Mouse (Mus musculus) 416B (cell line): ENCODE measurements at regions not wholly inside any gene's neighbourhood (a gene's known extent, or its start where the extent isn't known, plus 50 kb on each side); places are given as distances from the start of the nearest gene placed in this dataset.
A peak's percentile ranks its signal among the peaks of the same experiment; 100 is the strongest.
"Not testable (repeated sequence)": the region's sequence is repeated elsewhere in the genome, so short reads cannot be mapped to it uniquely, and the experiment has no call there.

Experiments
- DNase-seq: peaks from one replicate; pipeline ENCODE4 v3.0.0; 2011; ENCODE audit warnings: low read depth

GRCm38 (mm10) chr8:30063148-30063547, 2615.7 kb downstream of the Poteg start:
- DNase-seq = no peak

- DNase-seq = no peak
Measured at GRCm38 (mm10) chr8:30077726-30078125, 2630.3 kb downstream of the Poteg start.

- DNase-seq = peak; percentile 4
Measured at GRCm38 (mm10) chr8:30127766-30128165, 2680.3 kb downstream of the Poteg start.

- no peak for DNase-seq
Measured at GRCm38 (mm10) chr8:30134999-30135398, 2687.5 kb downstream of the Poteg start.

- no peak for DNase-seq
Measured at GRCm38 (mm10) chr8:30151181-30151844, 2703.8 kb downstream of the Poteg start.

- no peak for DNase-seq
Measured at GRCm38 (mm10) chr8:30152921-30153320, 2705.5 kb downstream of the Poteg start.

- DNase-seq = no peak
Measured at GRCm38 (mm10) chr8:30171881-30172280, 2724.4 kb downstream of the Poteg start.

GRCm38 (mm10) chr8:30202746-30203145, 2755.3 kb downstream of the Poteg start:
- DNase-seq = not testable (repeated sequence)

- no peak for DNase-seq
Measured at GRCm38 (mm10) chr8:30227354-30227753, 2779.9 kb downstream of the Poteg start.

GRCm38 (mm10) chr8:30233266-30233665, 2785.8 kb downstream of the Poteg start:
- DNase-seq = no peak

GRCm38 (mm10) chr8:30251797-30252196, 2804.3 kb downstream of the Poteg start:
- no peak for DNase-seq

GRCm38 (mm10) chr8:30269949-30270910, 2822.8 kb downstream of the Poteg start:
- DNase-seq = no peak

- DNase-seq = no peak
Measured at GRCm38 (mm10) chr8:30289169-30289568, 2841.7 kb downstream of the Poteg start.

GRCm38 (mm10) chr8:30331201-30331600, 2883.7 kb downstream of the Poteg start:
- no peak for DNase-seq

GRCm38 (mm10) chr8:30333352-30333751, 2885.9 kb downstream of the Poteg start:
- DNase-seq = no peak

- DNase-seq = no peak
Measured at GRCm38 (mm10) chr8:30359464-30359863, 2912.0 kb downstream of the Poteg start.

- DNase-seq = no peak
Measured at GRCm38 (mm10) chr8:30365721-30366120, 2918.3 kb downstream of the Poteg start.

- no peak for DNase-seq
Measured at GRCm38 (mm10) chr8:30391936-30392335, 2944.5 kb downstream of the Poteg start.

- no peak for DNase-seq
Measured at GRCm38 (mm10) chr8:30439423-30439822, 2989.1 kb upstream of the 5930422O12Rik start.

GRCm38 (mm10) chr8:30441821-30442220, 2986.7 kb upstream of the 5930422O12Rik start:
- DNase-seq = no peak

GRCm38 (mm10) chr8:30443874-30444273, 2984.6 kb upstream of the 5930422O12Rik start:
- no peak for DNase-seq

- DNase-seq = no peak
Measured at GRCm38 (mm10) chr8:30444274-30444673, 2984.2 kb upstream of the 5930422O12Rik start.

- DNase-seq = no peak
Measured at GRCm38 (mm10) chr8:30458136-30458535, 2970.4 kb upstream of the 5930422O12Rik start.
